Mouse (Mus musculus) mature B cell (primary cell): ENCODE measurements around the gene AB124611.
"Not testable (repeated sequence)": the region's sequence is repeated elsewhere in the genome, so short reads cannot be mapped to it uniquely, and the experiment has no call there.

Experiments used
- in situ Hi-C: fragments of 300-500 bp; cut with MboI; formaldehyde crosslinking; loops from 2 replicates; pipeline ENCODE4 v1.14.3; 2019

Gene AB124611

DNA sequence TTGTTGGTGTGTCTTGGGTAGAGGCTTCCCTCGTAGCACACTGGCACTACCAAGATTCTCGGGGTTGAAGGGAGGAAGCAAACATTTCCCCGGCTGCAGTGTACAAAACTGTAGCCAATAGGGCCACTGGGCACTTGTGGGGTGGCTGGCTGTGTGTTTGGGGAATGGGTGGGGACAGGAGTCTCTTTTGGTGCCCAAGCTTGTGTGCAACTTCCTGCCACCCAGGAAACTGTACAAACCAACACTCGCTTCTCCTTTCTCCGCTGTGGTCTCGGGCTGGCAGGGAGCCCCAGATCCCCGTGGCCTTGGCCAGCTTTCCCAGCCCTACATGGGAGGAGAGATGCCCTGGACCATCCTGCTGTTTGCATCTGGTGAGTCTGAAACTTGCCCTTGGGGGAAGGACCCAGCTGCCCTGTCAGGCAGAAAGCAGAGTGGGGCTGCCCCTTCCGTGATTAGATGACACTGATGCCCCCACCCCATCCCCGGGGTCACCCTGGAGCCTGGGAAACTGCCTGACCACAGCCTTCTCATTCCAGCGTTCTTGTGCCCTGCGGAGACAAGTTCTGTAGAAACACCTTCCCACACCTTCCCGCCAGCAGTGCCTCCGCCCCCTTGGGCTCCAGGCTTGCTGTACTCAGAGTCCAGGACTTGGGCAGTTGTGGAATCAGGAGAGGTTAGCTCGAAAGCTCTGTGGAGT is at the start of gene AB124611:
Gene AB124611 (plus strand): TSS at position 240 of the 697 bp plus-strand sequence.
- in situ Hi-C loops, result no loop called here

DNA sequence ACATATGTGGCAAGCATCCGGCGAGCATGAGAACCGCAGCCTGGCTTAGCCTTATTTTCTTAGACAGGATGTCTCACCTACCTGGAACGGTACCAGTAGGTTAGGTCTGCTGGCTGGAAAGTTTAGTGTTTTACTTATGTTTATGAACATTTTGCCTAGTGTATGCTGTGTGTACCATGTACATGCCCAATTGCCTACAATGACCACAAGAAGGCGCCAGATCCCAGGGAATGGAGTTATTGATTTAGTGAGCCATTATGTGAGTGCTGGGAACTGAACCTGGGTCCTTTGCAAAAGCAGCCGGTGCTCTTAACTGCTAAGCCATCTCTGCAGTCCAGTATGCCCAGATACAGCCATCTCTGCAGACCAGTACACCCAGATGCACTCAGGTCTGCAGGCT is 48.3 kb upstream of the AB124611 start:
- in situ Hi-C loops, result no loop called here

DNA sequence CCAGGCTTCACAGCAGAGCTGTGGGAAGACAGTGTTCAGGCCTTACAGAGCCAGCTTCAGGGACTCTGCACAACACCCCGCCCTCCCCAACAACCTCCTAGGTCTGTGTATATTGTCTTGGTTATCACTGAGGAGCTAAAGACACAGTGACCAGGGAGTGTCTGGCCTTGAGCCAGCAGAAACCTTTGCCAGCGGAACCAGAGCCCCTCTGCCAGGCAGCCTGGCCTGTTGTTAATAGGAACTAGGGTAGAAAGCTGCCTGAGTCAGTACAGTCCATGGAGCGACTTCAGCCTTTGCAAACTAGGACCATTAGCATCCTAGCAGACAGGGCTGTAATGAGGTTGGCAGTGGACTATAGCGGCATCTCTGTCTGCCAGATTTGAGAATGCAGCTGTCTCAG is 41.9 kb upstream of the AB124611 start:
- in situ Hi-C loops, result no loop called here

DNA sequence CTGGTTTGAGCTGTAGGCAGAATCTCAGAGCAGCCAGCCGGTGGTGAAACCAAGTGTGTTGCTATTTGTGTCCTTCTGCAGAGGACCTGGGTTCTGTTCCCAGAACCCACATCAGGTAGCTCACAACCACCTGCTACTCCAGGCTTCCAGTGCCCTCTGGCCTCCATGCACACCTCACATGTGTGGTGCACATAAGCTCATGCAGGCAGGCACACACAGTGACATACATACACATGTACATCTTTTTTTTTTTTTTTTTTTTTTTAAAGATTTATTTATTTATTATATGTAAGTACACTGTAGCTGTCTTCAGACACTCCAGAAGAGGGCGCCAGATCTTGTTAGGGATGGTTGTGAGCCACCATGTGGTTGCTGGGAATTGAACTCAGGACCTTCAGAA is 37.7 kb upstream of the AB124611 start:
- in situ Hi-C loops, result not testable (repeated sequence)

DNA sequence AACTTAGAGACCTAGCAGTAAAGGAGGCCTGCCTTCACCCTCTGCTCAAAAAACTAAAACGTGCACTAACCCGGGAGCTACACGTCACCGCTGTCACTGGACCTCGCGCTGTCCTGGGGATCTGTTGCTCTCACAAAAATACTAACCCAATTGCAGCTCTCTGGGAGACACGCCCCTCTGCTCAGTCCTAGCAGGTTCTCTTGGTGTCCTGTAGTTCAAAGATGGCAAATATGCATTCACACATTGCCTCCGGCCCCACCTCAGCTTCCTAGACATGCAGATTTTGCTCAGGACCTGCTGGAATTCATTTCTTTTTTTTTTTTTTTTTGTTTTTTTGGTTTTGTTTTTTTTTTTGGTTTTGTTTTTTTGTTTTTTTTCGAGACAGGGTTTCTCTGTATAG is 35.3 kb upstream of the AB124611 start:
- in situ Hi-C loops, result no loop called here

DNA sequence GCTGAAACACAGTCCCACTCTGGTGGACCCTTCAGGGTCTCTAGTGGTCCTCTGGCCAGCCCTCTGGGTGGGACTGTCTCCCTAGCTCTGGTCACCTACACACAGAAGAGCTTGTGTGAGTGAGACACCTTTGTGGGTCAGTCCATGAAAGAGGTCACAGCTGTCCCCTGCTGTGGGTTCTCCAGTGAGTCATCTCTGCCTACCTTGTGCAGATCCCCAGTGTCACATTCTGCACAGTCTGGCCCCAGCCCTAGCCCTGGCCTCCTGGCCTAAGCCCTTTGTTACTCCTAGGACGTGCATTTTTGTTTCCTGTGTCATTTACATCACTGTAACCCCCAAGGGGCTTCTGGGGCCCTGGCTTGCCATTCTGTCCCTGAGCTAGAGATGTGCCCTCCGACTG is 32.1 kb upstream of the AB124611 start:
- in situ Hi-C loops, result no loop called here

DNA sequence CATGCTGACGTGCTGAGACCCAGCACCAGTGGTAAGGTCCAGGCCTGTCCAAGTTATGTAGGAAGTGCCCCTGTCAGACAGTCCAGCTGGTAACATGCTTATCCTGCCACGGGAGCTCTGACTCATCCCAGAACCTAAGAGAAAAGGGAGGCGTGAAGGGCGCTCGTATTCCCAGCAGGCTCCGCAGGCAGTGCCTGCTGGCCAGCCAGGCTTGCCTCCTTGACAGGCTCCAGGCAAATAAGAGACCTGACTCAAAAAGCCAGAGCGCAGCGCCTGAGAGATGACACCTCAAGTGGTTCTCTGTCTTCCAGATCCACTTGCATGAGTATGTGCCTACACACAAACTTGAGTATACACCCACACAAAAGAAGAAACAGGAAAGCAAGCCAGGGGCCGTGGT is 31.2 kb upstream of the AB124611 start:
- in situ Hi-C loops, result no loop called here

DNA sequence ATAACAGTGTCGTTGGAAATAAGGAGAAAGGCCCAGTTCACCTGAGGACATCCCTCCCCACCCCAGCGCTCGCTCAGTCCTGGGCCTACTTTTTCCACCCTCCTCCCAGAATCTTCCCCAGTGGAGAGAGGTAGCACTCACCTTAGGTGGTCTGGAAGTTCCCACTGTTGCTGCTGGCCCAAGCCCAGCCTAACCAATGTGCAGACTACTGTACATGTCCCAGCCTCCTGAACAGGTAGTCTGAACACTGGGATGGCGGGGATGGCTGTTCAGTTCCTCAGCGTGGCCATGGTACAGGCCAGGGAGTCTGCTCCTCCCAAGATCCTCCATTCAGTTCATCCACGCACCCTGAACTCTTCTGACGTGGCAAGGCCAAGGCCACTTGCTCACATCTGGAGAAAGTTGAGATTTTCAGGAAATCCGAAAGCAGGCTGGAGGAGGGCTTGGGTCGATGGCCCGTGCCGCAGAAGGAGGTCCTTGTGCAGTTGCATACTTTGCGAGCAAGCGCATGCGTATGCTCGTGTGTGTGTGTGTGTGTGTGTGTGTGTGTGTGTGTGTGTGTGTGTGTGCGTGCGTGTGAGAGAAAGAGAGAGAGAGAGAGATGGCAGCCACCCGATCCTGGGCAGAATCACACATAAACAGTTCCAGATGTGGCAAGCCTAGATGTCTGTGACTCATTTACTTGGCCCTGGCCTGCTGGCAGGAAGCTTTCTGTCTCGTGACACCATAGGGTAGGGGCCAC is 29.5 kb upstream of the AB124611 start:
- in situ Hi-C loops, result no loop called here

DNA sequence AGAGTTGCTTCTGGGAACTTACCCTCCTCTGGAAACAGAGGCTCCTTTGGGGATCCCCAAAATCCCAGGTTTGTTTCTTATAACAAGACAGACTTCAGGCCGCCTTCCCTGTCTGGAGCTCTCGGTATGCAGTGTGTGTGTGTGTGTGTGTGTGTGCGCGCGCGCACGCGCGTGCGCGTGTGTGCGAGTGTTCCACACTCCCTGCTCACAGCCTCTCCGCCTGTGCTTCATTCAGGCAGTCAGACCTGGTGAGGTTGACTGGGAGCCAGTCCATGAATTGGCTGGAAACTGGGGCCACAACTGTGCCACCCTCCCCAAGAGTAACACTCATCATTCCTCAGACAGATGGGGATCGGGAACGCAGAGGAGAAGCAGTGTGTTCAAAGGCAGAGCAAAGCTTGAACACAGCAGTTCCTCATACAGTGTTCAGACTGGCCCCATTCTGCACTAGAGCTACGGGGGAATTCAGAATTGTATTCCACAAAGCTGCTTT is 28.9 kb upstream of the AB124611 start:
- in situ Hi-C loops, result no loop called here

DNA sequence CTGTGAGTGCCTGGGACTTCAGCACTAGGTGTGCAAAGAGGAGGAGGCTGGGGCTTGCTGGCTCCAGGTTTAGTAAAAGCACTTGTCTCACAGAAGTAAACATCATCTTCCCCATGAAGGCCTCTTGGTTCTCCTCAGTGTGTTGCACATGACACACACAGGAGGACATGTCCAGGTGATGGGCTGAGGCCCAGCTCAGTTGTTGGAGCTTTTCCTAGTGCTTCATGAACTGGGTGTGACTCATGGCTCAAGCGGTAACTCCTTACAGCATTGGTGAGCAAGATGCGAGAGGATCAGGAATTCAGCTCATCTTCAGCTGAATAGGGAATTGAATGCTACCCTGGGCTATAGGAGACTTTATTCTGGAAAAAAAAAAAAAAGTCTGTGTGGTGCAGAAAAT is 28.3 kb upstream of the AB124611 start:
- in situ Hi-C loops, result no loop called here

DNA sequence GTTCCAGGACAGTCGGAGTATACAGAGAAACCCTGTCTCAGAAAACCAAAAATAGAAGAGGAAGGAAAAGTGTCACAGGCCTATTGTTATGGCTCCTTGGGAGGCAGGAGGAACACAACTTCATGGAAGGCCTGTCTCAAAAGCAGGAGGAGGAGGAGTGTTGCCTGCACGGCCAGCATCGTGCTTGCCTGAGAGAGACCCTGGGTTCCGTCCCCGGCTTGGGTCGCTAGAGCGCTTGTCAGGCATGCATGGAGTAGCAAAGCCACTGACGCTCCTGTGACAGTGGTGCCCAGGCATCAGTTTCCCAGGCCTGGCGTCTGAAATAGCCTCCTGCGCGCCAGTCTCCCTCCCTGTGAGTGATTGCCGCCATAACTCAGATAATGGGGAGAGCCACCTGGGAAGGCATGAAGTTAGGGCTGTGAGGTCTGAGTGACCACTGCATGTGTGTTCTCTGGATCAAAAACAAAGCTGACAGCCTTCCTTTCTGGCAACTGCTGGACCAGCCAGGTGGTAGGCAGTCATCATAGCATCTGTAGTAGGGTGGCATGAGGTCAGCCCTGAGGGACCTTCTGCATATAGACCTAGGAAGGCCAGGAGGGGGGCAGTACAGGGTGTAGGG is 27.6 kb upstream of the AB124611 start:
- in situ Hi-C loops, result no loop called here

DNA sequence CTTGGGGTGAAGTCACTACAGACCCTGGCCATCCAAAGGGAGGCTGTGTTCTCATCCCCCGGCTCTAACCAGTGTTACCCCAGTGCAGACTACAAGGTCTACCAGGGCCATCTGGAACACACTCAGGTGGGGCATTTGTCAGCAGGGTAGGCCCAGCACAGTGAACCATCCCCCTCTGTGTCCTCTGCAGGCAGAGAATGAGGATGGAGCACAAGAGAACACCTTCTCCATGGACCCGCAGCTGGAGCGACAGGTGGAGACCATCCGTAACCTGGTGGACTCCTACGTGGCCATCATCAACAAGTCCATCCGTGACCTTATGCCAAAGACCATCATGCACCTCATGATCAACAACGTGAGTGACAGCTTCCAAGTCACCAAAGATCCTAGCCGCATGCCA is 22.6 kb upstream of the AB124611 start:
- in situ Hi-C loops, result no loop called here

DNA sequence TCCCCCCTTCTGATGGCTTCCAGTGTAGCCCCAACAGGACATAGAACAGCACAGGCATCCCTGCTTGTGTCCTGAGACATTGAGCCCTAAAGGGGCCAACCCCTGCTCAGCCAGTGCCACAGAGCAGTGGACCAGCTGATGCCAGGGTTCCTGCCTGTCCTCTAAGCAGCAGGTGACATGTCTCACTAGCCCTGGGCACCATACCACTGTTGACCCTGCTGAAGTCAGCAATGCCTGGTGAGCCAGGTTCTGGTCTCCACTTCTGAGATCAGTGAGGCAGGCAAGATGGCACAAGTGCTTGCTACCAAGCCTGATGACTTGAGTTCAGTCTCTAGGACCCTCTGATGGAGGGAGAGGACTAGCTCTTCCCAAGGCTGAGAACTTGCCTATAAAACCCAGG is 20.2 kb upstream of the AB124611 start:
- in situ Hi-C loops, result no loop called here

DNA sequence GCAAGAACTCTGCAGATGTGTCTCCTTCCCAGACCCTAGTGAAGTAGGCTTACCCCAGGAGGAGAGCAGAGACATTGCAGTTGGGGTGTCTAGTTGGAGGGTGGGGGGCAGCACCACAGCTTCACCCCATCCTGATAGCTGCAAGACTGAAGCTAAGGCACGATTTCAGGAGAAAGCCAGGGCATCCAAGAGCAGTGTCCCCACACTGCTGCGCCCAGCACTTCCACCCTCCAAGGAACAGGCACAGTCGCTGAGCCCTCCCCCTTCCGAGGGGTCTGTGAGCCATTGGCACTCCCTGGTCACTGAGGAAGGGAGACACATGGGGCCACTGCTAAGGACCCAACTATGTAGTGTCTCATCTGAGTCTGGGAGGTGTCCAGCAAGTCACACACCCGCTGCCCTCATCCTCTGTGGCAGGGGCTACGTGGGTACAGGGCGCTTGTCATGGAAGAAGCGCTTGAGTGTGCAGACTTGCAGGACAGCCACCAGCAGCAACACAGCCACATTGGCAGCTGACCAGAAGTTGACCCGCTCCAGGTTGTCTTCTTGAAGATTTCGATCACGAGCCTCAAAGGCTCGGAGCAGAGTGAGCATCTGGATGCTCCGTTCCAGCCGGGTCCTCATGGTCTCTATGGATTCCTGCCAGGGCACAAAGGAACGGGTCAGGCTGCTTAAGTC is 18.1 kb upstream of the AB124611 start:
- in situ Hi-C loops, result no loop called here

DNA sequence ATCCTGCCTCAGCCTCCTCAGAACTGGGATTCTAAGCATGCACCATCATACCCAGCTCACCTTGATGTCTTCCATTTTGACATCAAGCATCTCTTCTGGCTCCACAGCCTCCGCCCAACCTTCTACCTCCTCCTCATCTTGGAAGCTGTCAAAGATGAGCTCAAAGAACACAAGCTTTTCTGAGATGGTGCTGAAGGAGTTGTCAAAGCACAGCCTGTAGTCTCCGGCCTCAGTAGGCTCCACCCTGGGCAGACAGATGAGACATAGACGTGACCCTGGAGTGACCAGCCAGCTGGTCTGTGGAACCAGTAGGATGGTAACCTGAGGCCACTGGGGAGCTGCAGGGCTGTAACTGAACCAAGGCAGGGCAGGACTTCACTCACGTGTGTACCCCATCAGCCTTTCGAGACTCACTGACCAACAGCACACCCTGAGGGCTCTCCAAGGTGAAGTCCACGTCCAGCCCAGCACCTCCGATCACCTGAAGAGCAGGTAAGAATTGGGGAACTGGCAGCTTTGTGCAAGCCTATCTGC is 17.0 kb upstream of the AB124611 start:
- in situ Hi-C loops, result no loop called here

DNA sequence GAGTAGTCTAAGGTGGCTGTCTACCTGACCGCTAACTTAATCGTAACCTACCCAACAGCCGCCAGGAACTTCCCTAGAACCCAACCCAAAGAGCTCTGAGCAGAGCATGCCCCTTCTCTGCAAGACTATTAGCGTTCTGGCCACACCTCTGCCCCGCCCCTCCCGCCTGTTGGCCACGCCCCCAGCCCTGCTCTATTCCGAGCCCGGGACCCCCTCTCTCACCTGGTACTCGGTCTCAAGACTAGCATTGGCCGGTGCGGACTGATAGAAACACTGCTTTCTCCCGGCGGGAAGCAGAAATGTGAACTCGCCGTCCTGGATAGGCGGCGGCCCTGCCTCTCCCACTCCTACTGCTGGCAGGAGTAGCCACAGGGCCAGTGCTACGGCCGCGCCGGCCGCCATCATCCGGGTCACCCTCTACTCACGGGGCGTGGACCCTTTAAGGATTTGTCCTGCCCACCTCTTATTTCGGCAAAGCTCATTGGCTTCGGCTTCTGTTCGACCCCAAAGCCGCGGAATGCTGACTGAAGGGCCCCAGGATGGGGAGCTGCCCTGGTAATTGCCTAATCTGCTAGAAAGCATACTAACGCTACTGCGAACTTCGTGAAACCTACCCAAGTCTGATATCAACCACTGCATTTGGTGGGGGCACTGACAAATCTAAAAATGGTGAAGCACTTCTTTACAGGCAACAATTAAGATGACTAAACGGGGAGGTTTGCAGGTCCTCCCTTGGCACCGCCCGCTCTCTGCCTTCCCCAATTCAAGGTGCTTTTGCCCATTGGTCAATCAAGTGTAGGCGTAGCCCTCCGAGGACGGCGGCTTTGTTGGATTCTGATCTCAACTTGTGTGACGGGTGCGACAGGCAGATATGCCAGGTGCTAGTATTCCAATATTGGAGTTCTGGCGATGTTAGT is 15.9 kb upstream of the AB124611 start, which contains the start of gene Tmed1:
Gene Tmed1 (minus strand): TSS at position 481 of the 917 bp plus-strand sequence.
- in situ Hi-C loops, result no loop called here

DNA sequence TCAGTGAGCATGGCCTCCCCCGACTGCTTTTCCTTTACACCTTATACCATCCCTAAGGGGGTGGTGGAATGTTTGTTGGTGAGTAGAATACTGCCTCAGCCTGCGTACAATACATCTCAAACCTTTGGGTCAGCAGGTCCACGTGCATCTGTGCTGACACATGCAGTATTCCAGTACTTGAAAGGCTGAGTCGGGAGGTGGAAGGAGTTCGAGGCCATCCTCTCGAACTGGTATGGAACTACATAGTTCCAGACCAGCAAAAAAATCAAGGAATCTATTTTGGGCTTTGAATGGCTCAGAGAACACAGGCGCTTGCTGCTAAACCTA is 15.3 kb upstream of the AB124611 start:
- in situ Hi-C loops, result no loop called here

DNA sequence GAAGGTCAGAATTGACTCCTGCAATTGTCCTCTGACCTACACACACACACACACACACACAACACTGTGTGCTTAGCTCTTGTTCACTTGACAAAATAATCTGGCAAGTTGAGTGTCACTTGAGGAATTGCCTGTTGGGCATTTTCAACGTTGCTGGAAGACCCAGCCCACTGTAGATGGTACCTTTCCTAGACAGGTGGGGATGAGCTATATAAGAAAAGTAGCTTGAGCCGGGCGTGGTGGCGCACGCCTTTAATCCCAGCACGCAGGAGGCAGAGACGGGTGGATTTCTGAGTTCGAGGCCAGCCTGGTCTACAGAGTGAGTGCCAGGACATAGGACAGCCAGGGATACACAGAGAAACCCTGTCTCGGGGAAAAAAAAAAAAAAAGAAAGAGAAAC is 14.9 kb upstream of the AB124611 start:
- in situ Hi-C loops, result no loop called here

DNA sequence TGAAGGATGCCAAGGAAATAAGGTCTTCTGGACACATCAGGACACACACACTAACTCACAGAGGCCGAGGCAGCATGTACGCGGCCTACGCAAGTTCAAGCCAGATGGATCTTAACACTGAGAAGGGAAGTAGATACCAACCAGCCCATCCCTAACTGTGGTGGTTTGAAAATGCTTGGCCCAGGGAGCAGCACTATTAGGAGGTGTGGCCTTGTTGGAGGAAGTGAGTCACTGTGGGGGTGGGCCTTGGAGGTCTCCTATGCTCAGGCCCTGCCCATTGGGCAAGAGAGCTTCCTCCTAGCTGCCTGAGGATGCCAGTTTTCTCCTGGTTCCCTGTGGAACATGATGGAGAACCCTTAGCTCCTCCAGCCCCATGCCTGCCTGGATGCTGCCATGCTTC is 12.5 kb upstream of the AB124611 start:
- in situ Hi-C loops, result no loop called here

DNA sequence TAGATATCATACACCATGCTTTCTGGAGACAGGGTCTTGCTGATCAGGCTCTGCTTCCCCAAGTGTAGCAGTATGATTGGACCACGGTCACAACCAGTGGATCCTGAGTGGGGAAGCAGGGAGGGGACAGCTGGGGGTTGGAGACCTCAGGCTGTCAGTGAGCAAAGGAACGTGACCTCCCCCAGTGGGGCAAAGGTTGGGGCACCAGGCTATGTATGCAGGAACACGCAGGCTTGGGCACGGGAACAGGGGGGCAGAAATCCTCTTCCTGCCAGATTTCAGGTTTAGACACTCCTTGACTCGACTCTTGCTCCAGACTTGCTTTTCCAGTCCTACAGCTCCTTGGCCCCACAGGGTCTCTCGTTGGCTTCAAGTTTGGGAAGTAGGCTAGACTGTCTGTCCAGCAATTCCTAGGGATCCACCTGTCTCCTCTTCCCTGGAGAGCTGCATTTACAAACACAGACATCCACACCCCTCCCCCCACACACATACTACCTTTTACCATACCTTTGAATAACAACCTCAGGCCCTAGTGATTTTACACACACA is 8.0 kb upstream of the AB124611 start:
- in situ Hi-C loops, result no loop called here

DNA sequence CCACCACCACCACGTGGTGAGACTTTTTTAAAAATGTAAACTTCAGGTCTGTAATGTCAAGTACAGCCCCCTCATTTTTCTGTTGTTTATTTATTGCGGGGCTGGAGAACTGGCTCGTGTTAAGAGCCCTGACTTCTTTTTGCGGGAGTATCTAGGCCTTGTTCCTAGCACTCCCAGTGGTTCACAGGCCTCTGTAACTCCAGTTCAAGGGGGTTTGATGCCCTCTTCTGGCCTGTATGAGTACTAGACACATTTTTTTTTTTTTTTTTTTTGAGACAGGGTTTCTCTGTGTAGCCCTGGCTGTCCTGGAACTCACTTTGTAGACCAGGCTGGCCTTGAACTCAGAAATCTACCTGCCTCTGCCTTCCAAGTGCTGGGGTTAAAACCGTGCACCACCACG is 7.3 kb upstream of the AB124611 start:
- in situ Hi-C loops, result not testable (repeated sequence)
